Mouse (Mus musculus) thymus, adult 2 months (tissue): ENCODE measurements around the gene Fam50a. TPM values are rescaled to one million over a fixed set of nuclear protein-coding genes. Genes with fewer than 3 reads are reported as not detected.
"Not testable (repeated sequence)": the region's sequence is repeated elsewhere in the genome, so short reads cannot be mapped to it uniquely, and the experiment has no call there.

Source experiments
- DNase-seq: peaks from one replicate; pipeline ENCODE4 v3.0.0; 2021
- H3K27ac ChIP-seq: fragments of 200-500 bp; 2 replicates; pipeline ENCODE4 v1.5.1; 2012; ENCODE audit warnings: low read length, control low read depth; ENCODE audit not compliant: control insufficient read depth, insufficient read depth
- H3K27me3 ChIP-seq: fragments of 200-500 bp; 2 replicates; pipeline ENCODE4 v1.6.1; 2012; ENCODE audit warnings: mild to moderate bottlenecking, low read length, moderate library complexity, mixed read lengths; ENCODE audit not compliant: control insufficient read depth, insufficient read depth
- H3K36me3 ChIP-seq: fragments of 200-500 bp; 2 replicates; pipeline ENCODE4 v1.6.1; 2012; ENCODE audit warnings: mild to moderate bottlenecking, low read length, moderate library complexity; ENCODE audit not compliant: control insufficient read depth, insufficient read depth
- H3K4me1 ChIP-seq: fragments of 200-500 bp; replicated peaks from 2 replicates; pipeline ENCODE4 v1.6.1; 2012; ENCODE audit warnings: low read length; ENCODE audit not compliant: control insufficient read depth, insufficient read depth
- H3K4me3 ChIP-seq: fragments of 200-500 bp; 2 replicates; pipeline ENCODE4 v1.5.1; 2012; ENCODE audit warnings: mild to moderate bottlenecking, low read length, control low read depth, moderate library complexity; ENCODE audit not compliant: control insufficient read depth, insufficient read depth
- CTCF ChIP-seq: fragments of 200-500 bp; IDR thresholded peaks from 2 replicates; pipeline ENCODE4 v1.5.1; 2012; ENCODE audit warnings: mild to moderate bottlenecking, control low read depth, low read length, moderate library complexity, borderline replicate concordance; ENCODE audit not compliant: control insufficient read depth, poor library complexity, insufficient read depth; ENCODE audit errors: extremely low read depth
- POLR2A ChIP-seq: fragments of 200-500 bp; IDR thresholded peaks from 2 replicates; pipeline ENCODE4 v1.6.1; 2012; ENCODE audit warnings: mild to moderate bottlenecking, low read length, control low read depth, moderate library complexity; ENCODE audit not compliant: control insufficient read depth, poor library complexity, insufficient read depth; ENCODE audit errors: extremely low read depth
- WGBS: fragments of 180-500 bp; shearing (Covaris S2); methylation state at CpG from one replicate; pipeline ENCODE4 v1.1.7; 2018; 5-methylcytosine and 5-hydroxymethylcytosine counted together
- polyA plus RNA-seq: library from polyadenylated mRNA; depleted of rRNA; stranded (reverse); fragments of >200 nt; gene quantifications from 2 replicates; pipeline ENCODE4 v1.2.3, GENCODE M21; 2012; rRNA removed

The Fam50a gene
- polyA plus RNA-seq, 1 experiment = 13.6 TPM

GRCm38 (mm10) chrX:74352645-74353466, 40.0 kb downstream of the Fam50a start:
- no peak for DNase-seq
- Histone ChIP-seq H3K27me3 (no peaks in the 10 kb centered on the region), H3K4me3 (peak overlapping the region; percentile 87), H3K27ac (peak overlapping the region; percentile 33), H3K36me3 (no peaks in the 10 kb centered on the region), H3K4me1 (peaks cover 4% of the 10 kb centered on the region)
- WGBS = 11% methylated on average over 13 of the region's 13 CpGs
- TF ChIP-seq POLR2A (no peak), CTCF (no peak)

GRCm38 (mm10) chrX:74353467-74353770, 40.6 kb downstream of the Fam50a start, which contains the start of gene Lage3:
Gene Lage3, minus strand, starts transcription at chrX:74353618.
- peak within 1 kb of the TSS; percentile 33 for H3K27ac ChIP-seq
- H3K27me3 ChIP-seq = no peaks in the 10 kb centered on the region
- H3K36me3 ChIP-seq = no peaks in the 10 kb centered on the region
- peak; percentile 34; the same call in 1 of the 2 replicates for TF ChIP-seq POLR2A
- TF ChIP-seq CTCF = no peak
- H3K4me3 ChIP-seq = peak within 1 kb of the TSS; percentile 87
- peak; percentile 77 for DNase-seq
- 0% methylated on average over 11 of the region's 22 CpGs for WGBS
- peaks cover 4% of the 10 kb centered on the region for H3K4me1 ChIP-seq

GRCm38 (mm10) chrX:74357069-74357468, 44.2 kb downstream of the Fam50a start:
- not testable (repeated sequence) for H3K27me3 ChIP-seq, DNase-seq, H3K4me1 ChIP-seq, H3K36me3 ChIP-seq, H3K4me3 ChIP-seq, H3K27ac ChIP-seq
- WGBS = 85% methylated on average over 3 of the region's 3 CpGs

GRCm38 (mm10) chrX:74359171-74359570, 46.3 kb downstream of the Fam50a start:
- H3K27me3 ChIP-seq = no peaks in the 10 kb centered on the region
- WGBS = 81% methylated on average over 11 of the region's 11 CpGs
- TF ChIP-seq CTCF (no peak), POLR2A (no peak)
- H3K27ac ChIP-seq = no peak overlapping the region
- H3K4me1 ChIP-seq = no peaks in the 10 kb centered on the region
- H3K36me3 ChIP-seq = no peaks in the 10 kb centered on the region
- DNase-seq = no peak
- no peak overlapping the region for H3K4me3 ChIP-seq

- H3K4me3 ChIP-seq = peak overlapping the region; percentile 91
- TF ChIP-seq POLR2A (no peak), CTCF (no peak)
- 57% methylated on average over 10 of the region's 10 CpGs for WGBS
Measured at GRCm38 (mm10) chrX:74367512-74367911, 54.7 kb downstream of the Fam50a start.

GRCm38 (mm10) chrX:74368209-74368909, 55.5 kb downstream of the Fam50a start:
- peak; percentile 52 for DNase-seq
- no peak for TF ChIP-seq CTCF
- no peak for TF ChIP-seq POLR2A

More at GRCm38 (mm10) chrX:74367512-74367911, 54.7 kb downstream of the Fam50a start:
- no peaks in the 10 kb centered on the region for H3K27me3 ChIP-seq
- peaks cover 14% of the 10 kb centered on the region for H3K4me1 ChIP-seq
- H3K36me3 ChIP-seq = 0 out of 2 replicates have a peak, but pooled peaks cover 4% of the 10 kb centered on the region
- H3K27ac ChIP-seq = no peak overlapping the region
- no peak for DNase-seq

More at GRCm38 (mm10) chrX:74368209-74368909, 55.5 kb downstream of the Fam50a start:
- Histone ChIP-seq H3K27ac (peak overlapping the region; percentile 17; the same call in 1 of the 2 replicates), H3K27me3 (no peaks in the 10 kb centered on the region), H3K4me1 (peaks cover 14% of the 10 kb centered on the region), H3K4me3 (peak overlapping the region; percentile 91), H3K36me3 (0 out of 2 replicates have a peak, but pooled peaks cover 4% of the 10 kb centered on the region)
- under 1% methylated on average over 47 of the region's 49 CpGs for WGBS

Other genes with a start within 250 kb of the Fam50a start
- gene Opn1mw, start 185.6 kb upstream of the Fam50a start, polyA plus RNA-seq = not detected in 2 replicates
- gene Mecp2, start 177.7 kb upstream of the Fam50a start, polyA plus RNA-seq = 13.7 and 14.1 TPM in 2 replicates
- 0.07 TPM in 1 of 2 replicates, not detected in the other for gene Tex28, start 145.2 kb upstream of the Fam50a start, polyA plus RNA-seq
- 0.12 TPM in 1 of 2 replicates, not detected in the other for gene Tktl1, start 135.8 kb upstream of the Fam50a start, polyA plus RNA-seq
- 476 and 498 TPM in 2 replicates for gene Flna, start 63.2 kb upstream of the Fam50a start, polyA plus RNA-seq
- gene Emd, start 58.3 kb upstream of the Fam50a start, polyA plus RNA-seq = 97.7 and 111 TPM in 2 replicates
- 1,443 and 1,552 TPM in 2 replicates for gene Rpl10, start 42.2 kb upstream of the Fam50a start, polyA plus RNA-seq
- 94.6 and 111 TPM in 2 replicates for gene Taz, start 31.1 kb upstream of the Fam50a start, polyA plus RNA-seq
- 10.3 and 15.0 TPM in 2 replicates for gene Dnase1l1, start 30.7 kb upstream of the Fam50a start, polyA plus RNA-seq
- gene Atp6ap1, start 15.9 kb upstream of the Fam50a start, polyA plus RNA-seq = 289 and 373 TPM in 2 replicates
- gene Gdi1, start 8.0 kb upstream of the Fam50a start, polyA plus RNA-seq = 370 and 445 TPM in 2 replicates
- 15.4 and 17.6 TPM in 2 replicates for gene Plxna3, start 16.0 kb downstream of the Fam50a start, polyA plus RNA-seq
- gene Lage3, start 40.6 kb downstream of the Fam50a start, polyA plus RNA-seq = 56.5 and 63.6 TPM in 2 replicates
- 52.7 and 53.8 TPM in 2 replicates for gene Ubl4a, start 60.2 kb downstream of the Fam50a start, polyA plus RNA-seq
- 27.8 and 29.1 TPM in 2 replicates for gene Slc10a3, start 60.3 kb downstream of the Fam50a start, polyA plus RNA-seq
- gene Fam3a, start 80.2 kb downstream of the Fam50a start, polyA plus RNA-seq = 45.1 and 46.0 TPM in 2 replicates
- 20.4 and 22.5 TPM in 2 replicates for gene Ikbkg, start 80.3 kb downstream of the Fam50a start, polyA plus RNA-seq
- 36.0 and 40.2 TPM in 2 replicates for gene G6pdx, start 116.2 kb downstream of the Fam50a start, polyA plus RNA-seq
- gene Gm6880, start 168.4 kb downstream of the Fam50a start, polyA plus RNA-seq = not detected in 2 replicates